Mouse (Mus musculus): ENCODE measurements around the gene Tpm1.

DNA sequence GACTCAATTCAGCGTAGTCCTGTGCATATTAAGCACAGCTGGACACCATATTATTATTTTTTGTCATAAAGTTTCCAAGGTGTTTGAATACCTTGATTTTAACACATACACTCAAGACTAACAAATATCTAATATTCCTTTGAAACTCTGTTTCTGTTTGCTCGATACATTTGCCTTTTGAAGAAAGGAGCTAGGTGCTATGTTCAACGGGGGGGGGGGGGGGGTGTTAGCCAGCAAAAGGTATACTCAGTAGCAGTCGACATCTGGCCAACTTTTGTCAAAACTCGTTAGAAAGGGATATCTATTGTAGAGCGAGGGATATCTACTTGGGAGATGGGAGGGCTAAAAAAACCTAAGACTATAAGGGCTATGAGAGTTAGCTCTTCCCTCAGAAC, 6.4 kb downstream of the Tpm1 start:
- TF ChIP-seq MAFK (IDR thresholded peaks at IDR 0.05; ENCODE audit: insufficient read depth, low read depth, low read length): no peak
- TF ChIP-seq CHD2 (IDR thresholded peaks at IDR 0.05; ENCODE audit: low read depth, low read length): no peak
- no peak for TF ChIP-seq ZNF384 (IDR thresholded peaks at IDR 0.05; ENCODE audit: low read depth, low read length)
- no peak for TF ChIP-seq ZC3H11A (IDR thresholded peaks at IDR 0.05; ENCODE audit: borderline replicate concordance, low read depth, low read length)
